Mouse (Mus musculus) thymus, adult 2 months (tissue): Measurements from ENCODE around the gene Rab26.

Experiments
- CTCF ChIP-seq: fragments of 200-500 bp; IDR thresholded peaks from 2 replicates; pipeline ENCODE4 v1.5.1; 2012; ENCODE audit warnings: mild to moderate bottlenecking, control low read depth, low read length, moderate library complexity, borderline replicate concordance; ENCODE audit not compliant: control insufficient read depth, poor library complexity, insufficient read depth; ENCODE audit errors: extremely low read depth
- POLR2A ChIP-seq: fragments of 200-500 bp; IDR thresholded peaks from 2 replicates; pipeline ENCODE4 v1.6.1; 2012; ENCODE audit warnings: mild to moderate bottlenecking, low read length, control low read depth, moderate library complexity; ENCODE audit not compliant: control insufficient read depth, poor library complexity, insufficient read depth; ENCODE audit errors: extremely low read depth

DNA sequence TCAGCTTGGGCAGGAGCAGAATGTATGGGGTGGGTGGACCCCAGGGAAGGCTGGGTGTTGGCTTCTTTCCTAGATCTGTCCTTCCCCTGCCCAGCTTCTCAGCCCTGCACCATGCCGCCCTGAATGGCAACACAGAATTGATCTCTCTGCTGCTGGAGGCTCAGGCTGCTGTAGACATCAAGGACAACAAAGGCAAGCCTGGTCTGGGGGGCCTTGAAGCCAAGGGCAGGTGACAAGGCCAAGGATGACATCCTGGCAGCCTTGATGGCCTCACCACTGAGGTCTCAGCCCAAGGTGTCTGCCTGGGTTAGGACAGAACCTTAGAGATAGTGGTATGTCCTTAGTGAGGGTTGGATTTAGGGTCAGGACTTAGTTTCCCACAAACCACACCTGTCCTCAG is 38.0 kb downstream of the Rab26 start:
- no peak for TF ChIP-seq CTCF
- no peak for TF ChIP-seq POLR2A
